8 mouse cellular contexts compared by ENCODE assay signal in the genomic region with DNA sequence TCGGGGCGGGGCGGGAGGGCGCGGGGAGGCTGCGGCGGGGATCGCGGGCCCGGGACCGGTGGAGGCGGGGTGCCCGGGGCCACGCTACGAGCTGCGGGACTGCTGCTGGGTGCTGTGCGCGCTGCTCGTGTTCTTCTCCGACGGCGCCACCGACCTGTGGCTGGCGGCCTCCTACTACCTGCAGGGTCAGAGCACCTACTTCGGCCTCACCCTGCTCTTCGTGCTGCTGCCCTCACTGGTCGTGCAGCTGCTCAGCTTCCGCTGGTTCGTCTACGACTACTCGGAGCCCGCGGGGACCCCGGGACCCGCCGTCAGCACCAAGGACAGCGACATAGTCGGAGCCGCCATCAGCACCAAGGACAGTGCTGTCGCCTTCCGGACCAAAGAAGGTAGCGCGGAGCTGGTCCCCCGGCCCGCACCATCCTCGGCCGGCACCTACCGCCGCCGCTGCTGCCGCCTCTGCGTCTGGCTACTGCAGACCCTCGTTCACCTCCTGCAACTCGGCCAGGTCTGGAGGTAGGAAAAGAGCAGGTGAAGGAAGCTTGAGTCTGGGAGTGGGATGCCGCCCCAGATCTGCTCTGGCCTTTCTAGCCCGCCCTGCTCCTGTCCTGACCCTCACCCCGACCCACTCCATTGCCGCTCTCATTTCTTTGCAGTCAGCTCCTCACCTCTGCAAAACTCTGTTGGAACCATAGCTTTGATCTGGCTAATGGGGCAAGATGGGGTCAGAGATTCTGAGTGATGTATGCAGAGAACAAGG. TPM values are rescaled to one million over a fixed set of nuclear protein-coding genes. Genes with fewer than 3 reads are reported as not detected.
DNase-seq lines count a peak whose midpoint lies in the region; ATAC-seq and TF ChIP-seq lines count a peak whose summit lies in the region.

No protein-coding gene starts in this region.

- peak overlapping the region; percentile 51 for H3K4me3 ChIP-seq in liver, embryonic 12.5 days
- H3K4me3 ChIP-seq in myocyte, result no peak overlapping the region
- peak overlapping the region; percentile 71 for H3K4me3 ChIP-seq in testis, adult 2 months (ENCODE audit: control insufficient read depth, low read depth, low read length)

- peak overlapping the region; percentile 76 for H3K4me2 ChIP-seq in liver, embryonic 12.5 days
- no peak overlapping the region for H3K4me2 ChIP-seq in myocyte (ENCODE audit: low read depth)

- H3K27ac ChIP-seq in liver, embryonic 12.5 days, result no peak overlapping the region
- H3K27ac ChIP-seq in testis, adult 2 months (ENCODE audit: control insufficient read depth, insufficient read depth, low read depth, low read length), result no peak overlapping the region

- 2% methylated on average over 58 of the region's 58 CpGs for WGBS in liver, embryonic 12.5 days (ENCODE audit: insufficient replicate concordance)

- TF ChIP-seq CTCF in testis, adult 2 months (IDR thresholded peaks at IDR 0.05; ENCODE audit: control insufficient read depth, insufficient read depth, insufficient replicate concordance, low read depth, low read length), result no peak

- no peak overlapping the region for H3ac ChIP-seq in myocyte (ENCODE audit: control insufficient read depth, insufficient read length)

- no peaks in the 10 kb centered on the region for H3K79me2 ChIP-seq in myocyte (ENCODE audit: control insufficient read depth, insufficient read depth)

- peaks cover 89% of the 10 kb centered on the region for H3K27me3 ChIP-seq in liver, embryonic 12.5 days (replicated peaks)
- H3K27me3 ChIP-seq in myocyte (ENCODE audit: control insufficient read depth, insufficient read depth, insufficient read length), result peaks cover 52% of the 10 kb centered on the region
- H3K27me3 ChIP-seq in testis, adult 2 months (ENCODE audit: control insufficient read depth, insufficient read depth, low read length), result no peaks in the 10 kb centered on the region

- DNase-seq in frontal cortex, postnatal 25 days (ENCODE audit: low spot score in 2 of 2), result peak; percentile 40 to 44
- DNase-seq in cerebellum, adult 9-11 months, result peak; percentile 64
- peak; percentile 90 for DNase-seq in gastrocnemius, postnatal 10 days
- DNase-seq in induced T-regulatory cell, adult 2 months (ENCODE audit: low read depth), result peak; percentile 81

- peaks cover 8% of the 10 kb centered on the region for H3K4me1 ChIP-seq in liver, embryonic 12.5 days
- H3K4me1 ChIP-seq in testis, adult 2 months (ENCODE audit: control insufficient read depth, insufficient read depth, low read length), result peaks cover 13% of the 10 kb centered on the region

- no peaks in the 10 kb centered on the region for H3K9me3 ChIP-seq in liver, embryonic 12.5 days (replicated peaks)

- H3K36me3 ChIP-seq in liver, embryonic 12.5 days, result no peaks in the 10 kb centered on the region
- H3K36me3 ChIP-seq in myocyte (ENCODE audit: control insufficient read depth, insufficient read depth), result no peaks in the 10 kb centered on the region
- H3K36me3 ChIP-seq in testis, adult 2 months (ENCODE audit: control insufficient read depth, insufficient read depth, low read length), result no peaks in the 10 kb centered on the region

- TF ChIP-seq POLR2A in myocyte (IDR thresholded peaks at IDR 0.05; ENCODE audit: insufficient read length, low read depth), result no peak
- TF ChIP-seq POLR2A in testis, adult 2 months (IDR thresholded peaks at IDR 0.05; ENCODE audit: control insufficient read depth, low read depth, low read length), result no peak

- H3K9ac ChIP-seq in liver, embryonic 12.5 days, result no peak overlapping the region

- ATAC-seq in frontal cortex, adult (ENCODE audit: low TSS enrichment), result no peak
- ATAC-seq in liver, embryonic 12.5 days, result peak; percentile 42; the same call in 1 of the 2 replicates

TF ChIP-seq in myocyte, 11 proteins besides CTCF, POLR2A, EP300 and RAD21:
- TF ChIP-seq CEBPB (IDR thresholded peaks at IDR 0.05; ENCODE audit: insufficient read depth, poor library complexity, severe bottlenecking) (no peak), REST (IDR thresholded peaks at IDR 0.05; ENCODE audit: insufficient read depth, insufficient read length) (peak; percentile 91), SRF (IDR thresholded peaks at IDR 0.05; ENCODE audit: control insufficient read depth, insufficient read length, low read depth) (no peak), USF1 (IDR thresholded peaks at IDR 0.05; ENCODE audit: low read depth) (no peak), MYOG (IDR thresholded peaks at IDR 0.05; ENCODE audit: control insufficient read depth in 1 of 3, insufficient read depth in 1 of 3, insufficient read length in 2 of 3, low read depth in 2 of 3) (peak in 1 of 3 experiments; percentile 20), POLR2AphosphoS2 (IDR thresholded peaks at IDR 0.05; ENCODE audit: insufficient read length, low read depth) (no peak), TCF12 (IDR thresholded peaks at IDR 0.05; ENCODE audit: insufficient read depth, poor library complexity, severe bottlenecking) (no peak), MAX (IDR thresholded peaks at IDR 0.05; ENCODE audit: low read depth) (no peak), MYOD1 (IDR thresholded peaks at IDR 0.05; ENCODE audit: control insufficient read depth in 1 of 3, insufficient read length in 2 of 3, low read depth in 2 of 3) (no peak), E2F4 (IDR thresholded peaks at IDR 0.05; ENCODE audit: insufficient read depth) (peak; percentile 18), TCF3 (IDR thresholded peaks at IDR 0.05; ENCODE audit: insufficient read length, low read depth) (peak; percentile 30)
TF ChIP-seq in myocyte: peak in this region for 4.

RNA-seq across cellular contexts. Expression of gene Xkr7, which starts 0.6 kb away (rescaled TPM):
- total RNA-seq in gastrocnemius, postnatal 10 days (2021), result under 1 TPM; 0.41 to 0.42 TPM
- polyA plus RNA-seq in liver, embryonic 12.5 days (2016; fragmentation: Nextera tagmentation; extraction: Ambion mirVana), result not detected in 2 replicates
- not detected for polyA plus RNA-seq in myocyte (2012; fragmentation: generic; extraction: Trizol)
- 1.1 and 1.2 TPM in 2 replicates for polyA plus RNA-seq in testis, adult 2 months (2012; rRNA removed)

RNA-seq across cellular contexts. Expression of gene Pdrg1, which starts 17.0 kb away (rescaled TPM):
- total RNA-seq in gastrocnemius, postnatal 10 days (2021), result 10 to 100 TPM; 58.6 to 61.5 TPM
- 55.2 and 56.2 TPM in 2 replicates for polyA plus RNA-seq in liver, embryonic 12.5 days (2016; fragmentation: Nextera tagmentation; extraction: Ambion mirVana)
- polyA plus RNA-seq in myocyte (2012; fragmentation: generic; extraction: Trizol), result 79.6 TPM
- polyA plus RNA-seq in testis, adult 2 months (2012; rRNA removed), result 20.7 and 22.0 TPM in 2 replicates

RNA-seq across cellular contexts. Expression of gene Ccm2l, which starts 33.5 kb away (rescaled TPM):
- 10 to 100 TPM in 1 of 2 experiments, 1 to 10 TPM in 1; 7.6 to 12.6 TPM for total RNA-seq in gastrocnemius, postnatal 10 days (2021)
- polyA plus RNA-seq in liver, embryonic 12.5 days (2016; fragmentation: Nextera tagmentation; extraction: Ambion mirVana), result 2.1 and 2.6 TPM in 2 replicates
- polyA plus RNA-seq in myocyte (2012; fragmentation: generic; extraction: Trizol), result not detected
- polyA plus RNA-seq in testis, adult 2 months (2012; rRNA removed), result 1.3 and 1.4 TPM in 2 replicates
